Mouse (Mus musculus) heart, embryonic 10.5 days (tissue): ENCODE data around the gene Gm17387. TPM values are rescaled to one million over a fixed set of nuclear protein-coding genes. Genes with fewer than 3 reads are reported as not detected.

ENCODE experiments used
- DNase-seq: peaks from one replicate; pipeline ENCODE4 v3.0.0-alpha.2; 2017; ENCODE audit warnings: low spot score
- H3K27ac ChIP-seq: fragments of 300-500 bp; sonication (generic); 2 replicates; pipeline ENCODE4 v1.5.1; 2016; ENCODE audit warnings: mild to moderate bottlenecking
- H3K27me3 ChIP-seq: fragments of 300-500 bp; sonication (generic); 2 replicates; pipeline ENCODE4 v1.6.1; 2016; ENCODE audit warnings: mild to moderate bottlenecking; ENCODE audit not compliant: poor library complexity, insufficient read depth, severe bottlenecking
- H3K36me3 ChIP-seq: fragments of 300-500 bp; sonication (generic); 2 replicates; pipeline ENCODE4 v1.6.1; 2016; ENCODE audit warnings: mild to moderate bottlenecking, moderate library complexity
- H3K4me1 ChIP-seq: fragments of 300-500 bp; sonication (generic); 2 replicates; pipeline ENCODE4 v1.6.1; 2016; ENCODE audit warnings: mild to moderate bottlenecking
- H3K4me3 ChIP-seq: fragments of 300-500 bp; sonication (generic); 2 replicates; pipeline ENCODE4 v1.5.1; 2016; ENCODE audit warnings: mild to moderate bottlenecking, moderate library complexity
- H3K9me3 ChIP-seq: fragments of 300-500 bp; sonication (generic); 2 replicates; pipeline ENCODE4 v1.6.1; 2016; ENCODE audit warnings: mild to moderate bottlenecking, moderate library complexity
- WGBS: fragments of 180-500 bp; shearing (Covaris S2); methylation state at CpG from one replicate; pipeline ENCODE4 v1.1.7; 2016; 5-methylcytosine and 5-hydroxymethylcytosine counted together
- polyA plus RNA-seq: library from polyadenylated mRNA; unstranded; fragments of >200 nt; fragmentation: Nextera tagmentation; extraction: Ambion mirVana; gene quantifications from 2 replicates; pipeline ENCODE4 v1.2.1, GENCODE M21; 2016

Gene Gm17387
- polyA plus RNA-seq, 1 experiment from 2014 or later: not detected

- Histone ChIP-seq H3K4me3 (no peak overlapping the region), H3K4me1 (0 out of 2 replicates have a peak, but pooled peaks cover 4% of the 10 kb centered on the region), H3K27me3 (peaks cover 8% of the 10 kb centered on the region), H3K27ac (peak overlapping the region; percentile 7; the same call in 1 of the 2 replicates), H3K36me3 (no peaks in the 10 kb centered on the region), H3K9me3 (no peaks in the 10 kb centered on the region)
- peak; percentile 82 for DNase-seq
- 37% methylated on average over 5 of the region's 5 CpGs for WGBS
Observed at GRCm38 (mm10) chr7:141041661-141042060, 12.7 kb downstream of the Gm17387 start.

- Histone ChIP-seq H3K27me3 (peaks cover 14% of the 10 kb centered on the region), H3K27ac (no peak overlapping the region), H3K9me3 (no peaks in the 10 kb centered on the region), H3K4me3 (no peak overlapping the region), H3K36me3 (no peaks in the 10 kb centered on the region), H3K4me1 (peaks cover 11% of the 10 kb centered on the region)
- no peak for DNase-seq
- WGBS: 35% methylated on average over 4 of the region's 4 CpGs
Observed at GRCm38 (mm10) chr7:141042539-141042938, 13.6 kb downstream of the Gm17387 start.

GRCm38 (mm10) chr7:141046931-141047580 is 18.1 kb downstream of the Gm17387 start:
- Histone ChIP-seq H3K4me1 (peaks cover 18% of the 10 kb centered on the region), H3K27me3 (peaks cover 16% of the 10 kb centered on the region), H3K4me3 (peak overlapping the region; percentile 51), H3K36me3 (no peaks in the 10 kb centered on the region), H3K27ac (peak overlapping the region; percentile 70; the same call in 1 of the 2 replicates), H3K9me3 (no peaks in the 10 kb centered on the region)
- DNase-seq: no peak
- 53% methylated on average over 6 of the region's 6 CpGs for WGBS

GRCm38 (mm10) chr7:141047581-141048225 is 18.8 kb downstream of the Gm17387 start:
- peaks cover 21% of the 10 kb centered on the region for H3K27me3 ChIP-seq
- WGBS: 6% methylated on average over 15 of the region's 19 CpGs
- peak overlapping the region; percentile 51 for H3K4me3 ChIP-seq
- no peak for DNase-seq
- no peaks in the 10 kb centered on the region for H3K9me3 ChIP-seq
- H3K27ac ChIP-seq: peak overlapping the region; percentile 70
- H3K4me1 ChIP-seq: peaks cover 18% of the 10 kb centered on the region
- no peaks in the 10 kb centered on the region for H3K36me3 ChIP-seq

GRCm38 (mm10) chr7:141048226-141049218 is 19.6 kb downstream of the Gm17387 start:
- H3K27ac ChIP-seq: peak overlapping the region; percentile 70
- DNase-seq: peak; percentile 95
- 10% methylated on average over 21 of the region's 21 CpGs for WGBS
- H3K4me1 ChIP-seq: peaks cover 18% of the 10 kb centered on the region
- H3K36me3 ChIP-seq: no peaks in the 10 kb centered on the region
- peaks cover 15% of the 10 kb centered on the region for H3K27me3 ChIP-seq
- peak overlapping the region; percentile 51 for H3K4me3 ChIP-seq
- H3K9me3 ChIP-seq: no peaks in the 10 kb centered on the region

- 71% methylated on average over 2 of the region's 2 CpGs for WGBS
- Histone ChIP-seq H3K4me3 (no peak overlapping the region), H3K4me1 (peaks cover 18% of the 10 kb centered on the region), H3K9me3 (no peaks in the 10 kb centered on the region), H3K27ac (no peak overlapping the region), H3K27me3 (peaks cover 15% of the 10 kb centered on the region), H3K36me3 (no peaks in the 10 kb centered on the region)
- DNase-seq: no peak
Observed at GRCm38 (mm10) chr7:141049326-141049725, 20.4 kb downstream of the Gm17387 start.

- no peak overlapping the region for H3K4me3 ChIP-seq
- 55% methylated on average over 17 of the region's 17 CpGs for WGBS
Observed at GRCm38 (mm10) chr7:141051060-141051685, 22.2 kb downstream of the Gm17387 start.

GRCm38 (mm10) chr7:141052016-141052415 is 23.1 kb downstream of the Gm17387 start:
- Histone ChIP-seq H3K27ac (no peak overlapping the region), H3K9me3 (no peaks in the 10 kb centered on the region), H3K36me3 (no peaks in the 10 kb centered on the region), H3K27me3 (peaks cover 9% of the 10 kb centered on the region), H3K4me3 (no peak overlapping the region), H3K4me1 (peaks cover 16% of the 10 kb centered on the region)
- DNase-seq: no peak
- 84% methylated on average over 4 of the region's 4 CpGs for WGBS

More at GRCm38 (mm10) chr7:141051060-141051685, 22.2 kb downstream of the Gm17387 start:
- Histone ChIP-seq H3K27ac (no peak overlapping the region), H3K4me1 (peaks cover 18% of the 10 kb centered on the region), H3K36me3 (no peaks in the 10 kb centered on the region), H3K9me3 (no peaks in the 10 kb centered on the region), H3K27me3 (peaks cover 15% of the 10 kb centered on the region)
- DNase-seq: no peak

- no peaks in the 10 kb centered on the region for H3K36me3 ChIP-seq
- H3K4me3 ChIP-seq: no peak overlapping the region
- WGBS: 80% methylated on average over 2 of the region's 2 CpGs
- no peak overlapping the region for H3K27ac ChIP-seq
- DNase-seq: no peak
- H3K4me1 ChIP-seq: peaks cover 12% of the 10 kb centered on the region
- H3K27me3 ChIP-seq: peaks cover 10% of the 10 kb centered on the region; the same call in 1 of the 2 replicates
- no peaks in the 10 kb centered on the region for H3K9me3 ChIP-seq
Observed at GRCm38 (mm10) chr7:141052421-141052820, 23.5 kb downstream of the Gm17387 start.

GRCm38 (mm10) chr7:141055785-141056184 is 26.9 kb downstream of the Gm17387 start:
- DNase-seq: no peak
- WGBS: 66% methylated on average over 4 of the region's 4 CpGs
- Histone ChIP-seq H3K36me3 (no peaks in the 10 kb centered on the region), H3K4me3 (no peak overlapping the region), H3K27ac (no peak overlapping the region), H3K4me1 (peaks cover 6% of the 10 kb centered on the region), H3K9me3 (no peaks in the 10 kb centered on the region), H3K27me3 (peaks cover 38% of the 10 kb centered on the region)

- H3K4me3 ChIP-seq: no peak overlapping the region
- H3K36me3 ChIP-seq: no peaks in the 10 kb centered on the region
- DNase-seq: no peak
- WGBS: 78% methylated on average over 6 of the region's 6 CpGs
- no peak overlapping the region for H3K27ac ChIP-seq
- peaks cover 48% of the 10 kb centered on the region for H3K27me3 ChIP-seq
- H3K9me3 ChIP-seq: no peaks in the 10 kb centered on the region
- H3K4me1 ChIP-seq: peaks cover 16% of the 10 kb centered on the region
Observed at GRCm38 (mm10) chr7:141056976-141057375, 28.0 kb downstream of the Gm17387 start.

- H3K36me3 ChIP-seq: no peaks in the 10 kb centered on the region
- WGBS: 88% methylated on average over 1 of the region's 1 CpGs
Observed at GRCm38 (mm10) chr7:141057541-141057940, 28.6 kb downstream of the Gm17387 start.

More at GRCm38 (mm10) chr7:141057541-141057940, 28.6 kb downstream of the Gm17387 start:
- H3K9me3 ChIP-seq: no peaks in the 10 kb centered on the region
- peaks cover 16% of the 10 kb centered on the region for H3K4me1 ChIP-seq
- peaks cover 49% of the 10 kb centered on the region for H3K27me3 ChIP-seq
- no peak for DNase-seq
- H3K27ac ChIP-seq: no peak overlapping the region
- no peak overlapping the region for H3K4me3 ChIP-seq
